Mouse (Mus musculus): ENCODE measurements around the gene Ttc8.

Ttc8 gene

DNA sequence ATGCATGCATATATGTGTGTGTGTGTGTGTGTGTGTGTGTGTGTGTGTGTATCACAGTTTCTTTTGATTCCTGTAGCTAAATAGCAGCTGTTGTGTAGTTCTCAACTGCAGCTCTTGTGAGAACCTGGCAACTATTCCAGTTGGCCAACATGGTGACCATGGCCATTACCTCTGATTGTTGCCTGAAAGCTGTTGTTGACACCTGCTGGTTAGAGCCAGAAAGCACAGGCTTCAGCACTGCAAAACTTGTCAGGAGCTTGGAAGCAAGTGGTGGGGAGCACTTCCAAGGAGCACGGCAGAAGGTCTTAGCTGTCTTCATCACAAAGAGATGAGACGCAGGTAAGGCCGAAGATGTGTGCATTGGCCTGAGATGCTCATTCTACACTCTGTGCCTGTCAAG lies 51.9 kb downstream of the Ttc8 start:
- DNase-seq (ENCODE audit: low read depth, low spot score) = no peak

DNA sequence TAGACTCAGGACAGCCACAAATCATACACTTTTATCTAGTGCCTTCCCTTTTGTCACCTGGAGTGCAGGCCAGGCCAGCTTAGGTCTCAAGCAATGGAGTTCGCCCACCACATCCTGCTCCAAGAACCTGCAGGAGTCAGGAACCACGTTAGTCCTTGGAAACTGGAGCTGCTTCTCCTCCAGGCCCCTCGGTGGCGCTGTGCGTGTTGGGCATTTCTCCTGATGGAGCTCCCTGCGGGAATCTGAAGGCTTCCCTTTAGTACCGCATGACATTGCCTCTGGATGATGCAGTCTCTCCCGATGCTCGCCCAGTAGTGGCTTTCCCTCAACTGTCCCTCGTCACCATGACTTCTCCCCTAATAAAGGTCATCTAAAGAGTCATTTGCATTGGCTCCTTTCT lies 53.1 kb downstream of the Ttc8 start:
- no peak for DNase-seq (ENCODE audit: low read depth, low spot score)

DNA sequence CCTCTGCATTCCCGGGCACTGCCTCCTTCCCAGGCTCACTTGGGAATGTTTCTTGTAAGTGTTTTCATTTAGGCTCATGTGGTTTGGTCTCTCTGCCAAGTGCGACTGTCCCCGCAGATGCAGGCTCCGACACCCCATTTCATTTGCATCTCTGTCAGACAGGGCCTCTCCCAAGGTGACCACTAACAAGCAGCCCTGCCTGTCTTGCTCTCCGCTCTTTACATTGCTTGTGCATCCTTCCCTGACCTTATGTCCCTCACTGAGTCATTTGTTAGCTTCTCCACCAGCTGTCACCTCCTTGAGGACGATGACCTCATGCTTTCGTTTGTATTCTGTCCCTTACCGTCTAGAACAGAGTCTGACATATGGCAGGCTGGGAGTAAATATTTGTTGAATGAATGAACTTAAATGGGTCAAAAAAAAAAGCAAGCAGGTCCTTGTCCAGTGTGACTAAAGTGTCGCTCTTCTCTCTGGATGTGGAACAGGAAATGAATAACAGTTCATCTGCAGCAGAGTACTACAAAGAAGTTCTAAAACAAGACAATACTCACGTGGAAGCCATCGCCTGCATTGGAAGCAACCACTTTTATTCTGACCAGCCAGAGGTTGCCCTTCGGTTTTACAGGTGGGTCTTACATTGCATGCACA lies 53.9 kb downstream of the Ttc8 start:
- DNase-seq (ENCODE audit: low read depth, low spot score) = no peak

DNA sequence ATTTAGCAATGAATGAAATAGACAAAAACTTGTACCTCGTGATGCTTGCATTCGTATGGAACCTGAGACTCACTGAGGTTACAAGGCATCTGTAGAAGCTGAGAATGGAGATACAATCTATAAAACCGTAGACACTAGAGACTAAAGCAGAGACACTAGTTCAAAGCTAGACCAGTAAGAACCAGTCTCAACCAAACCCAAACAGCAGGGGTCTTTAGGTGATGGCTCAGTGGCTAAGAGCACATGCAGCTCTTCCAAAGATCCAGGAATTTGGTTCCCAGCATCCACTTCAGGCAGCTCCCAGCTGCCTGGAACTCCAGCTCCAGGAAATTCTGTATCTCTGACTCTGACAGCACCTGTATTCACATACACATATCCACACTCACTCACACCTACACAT lies 60.7 kb downstream of the Ttc8 start:
- no peak for DNase-seq (ENCODE audit: low read depth, low spot score)

DNA sequence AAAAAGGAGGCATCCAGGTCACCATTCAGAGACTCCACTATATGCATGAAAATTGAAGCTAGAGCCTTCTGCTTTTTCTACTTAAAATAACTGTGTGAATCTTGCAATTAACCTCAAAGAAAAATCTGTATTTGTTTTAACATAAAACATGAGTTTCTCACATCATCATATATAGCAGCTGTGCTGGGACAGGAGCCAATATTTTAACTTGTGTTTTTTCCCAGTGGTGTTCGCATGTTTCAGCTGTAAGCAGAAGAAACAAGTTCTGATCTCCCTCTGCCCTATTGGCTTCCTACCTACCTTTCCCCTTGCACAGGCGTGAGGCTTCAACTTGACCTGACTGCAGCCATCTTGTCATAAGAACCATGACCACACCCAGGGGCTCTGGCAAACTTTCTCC lies 64.4 kb downstream of the Ttc8 start:
- DNase-seq (ENCODE audit: low read depth, low spot score) = no peak

DNA sequence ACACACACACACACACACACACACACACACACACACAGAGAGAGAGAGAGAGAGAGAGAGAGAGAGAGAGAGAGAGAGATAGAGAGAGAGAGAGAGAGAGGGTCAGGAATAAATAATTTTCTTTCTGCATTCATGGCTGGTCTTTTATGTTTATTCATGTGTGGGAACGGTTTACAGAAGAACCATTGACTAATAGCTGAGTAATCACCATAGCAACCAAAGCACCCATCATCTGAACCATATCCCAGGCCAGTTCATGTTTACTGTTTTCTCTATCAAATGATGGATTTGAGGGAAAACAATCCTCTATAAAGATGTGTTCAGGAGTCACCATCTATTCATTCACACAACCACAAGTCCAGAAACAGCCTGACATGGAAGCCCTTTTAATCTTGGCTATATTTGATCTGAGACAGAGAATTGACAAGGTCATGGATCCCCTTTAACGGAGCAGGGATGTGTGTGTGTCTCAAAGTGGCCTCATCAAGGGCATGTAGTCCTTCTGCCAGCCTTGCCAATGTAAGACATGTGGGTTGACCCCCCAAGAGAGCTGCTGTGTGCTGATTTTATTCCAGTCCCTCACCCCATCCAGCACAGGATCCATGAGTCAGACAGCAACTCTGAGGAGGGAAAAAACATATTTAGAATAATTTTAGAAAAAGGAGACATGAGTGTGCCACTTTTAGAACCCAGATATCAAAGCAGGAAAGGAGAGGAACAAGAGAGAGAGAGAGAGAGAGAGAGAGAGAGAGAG lies 70.9 kb downstream of the Ttc8 start:
- DNase-seq (ENCODE audit: low read depth, low spot score) = no peak

DNA sequence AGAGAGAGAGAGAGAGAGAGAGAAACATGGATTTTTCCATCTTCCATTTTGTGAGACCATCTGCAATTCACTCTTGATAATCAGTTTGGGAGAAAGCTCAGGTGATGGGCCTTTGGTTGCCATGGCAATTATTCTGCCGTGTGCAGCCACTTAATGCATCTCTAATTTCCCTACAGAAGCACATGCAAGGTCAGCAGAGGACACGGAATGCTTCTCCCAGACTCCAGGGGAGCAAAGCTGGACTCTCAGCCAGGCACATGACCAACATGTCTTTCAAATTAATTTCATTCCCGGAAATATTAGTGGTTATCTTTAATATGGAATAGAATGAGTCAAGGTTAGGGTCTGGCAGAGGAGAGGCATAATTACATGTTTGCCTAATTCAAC lies 71.4 kb downstream of the Ttc8 start:
- no peak for DNase-seq (ENCODE audit: low read depth, low spot score)

DNA sequence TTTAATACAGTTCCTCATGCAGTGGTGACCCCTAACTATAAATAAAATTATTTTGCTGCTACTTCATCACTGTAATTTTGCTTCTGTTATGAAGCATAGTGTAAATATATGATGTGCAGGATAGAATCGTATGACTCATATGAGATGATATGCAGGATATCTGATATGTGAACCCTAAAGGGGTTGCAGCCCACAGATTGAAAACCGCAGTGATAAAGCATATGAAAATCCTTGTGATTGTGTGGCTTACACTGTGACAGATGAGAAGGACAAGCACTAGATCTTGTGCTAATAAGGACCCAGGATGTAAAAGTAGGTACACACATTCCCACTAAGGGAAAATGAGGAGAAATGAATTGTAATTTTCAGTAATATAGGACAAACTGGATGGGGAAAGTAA lies 73.4 kb downstream of the Ttc8 start:
- DNase-seq (ENCODE audit: low read depth, low spot score) = no peak

DNA sequence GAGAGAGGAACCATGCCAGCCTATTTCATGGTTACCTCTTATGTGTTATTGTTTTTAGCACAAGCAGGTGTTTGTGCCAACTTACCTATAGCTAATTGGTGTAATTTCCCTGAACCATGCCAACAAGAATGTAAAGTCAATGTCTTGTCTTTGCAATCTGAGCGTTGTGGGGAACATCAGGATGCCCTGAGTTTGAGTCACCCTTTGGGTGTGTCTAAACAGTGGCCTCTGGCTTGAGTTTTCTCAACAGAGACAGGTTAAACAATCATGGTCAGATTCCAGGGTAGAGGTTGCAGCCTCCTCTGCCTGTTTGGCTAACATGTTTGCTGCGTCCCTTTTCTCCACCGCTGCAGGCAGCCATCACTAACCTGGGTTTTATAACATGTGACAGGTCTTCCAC lies 74.0 kb downstream of the Ttc8 start:
- no peak for DNase-seq (ENCODE audit: low read depth, low spot score)

DNA sequence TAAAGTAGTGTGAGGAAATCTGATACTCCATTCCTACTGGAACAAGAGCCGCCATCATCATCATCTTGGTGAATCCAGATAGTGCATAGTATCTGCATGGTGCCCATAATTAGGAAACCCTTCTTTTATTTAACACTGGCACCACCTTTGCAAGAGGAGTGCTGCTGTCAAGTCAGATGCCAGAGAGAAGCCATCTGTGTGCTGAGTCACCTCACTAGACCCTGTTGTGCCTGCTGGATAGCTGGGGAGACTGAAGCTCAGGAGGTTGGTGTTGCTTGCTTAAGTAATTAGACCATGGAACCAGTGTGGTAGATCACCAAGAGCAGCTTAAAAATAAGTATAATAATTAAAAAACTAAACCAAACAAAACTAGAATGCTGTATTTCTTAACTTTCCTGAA lies 75.5 kb downstream of the Ttc8 start:
- no peak for DNase-seq (ENCODE audit: low read depth, low spot score)

DNA sequence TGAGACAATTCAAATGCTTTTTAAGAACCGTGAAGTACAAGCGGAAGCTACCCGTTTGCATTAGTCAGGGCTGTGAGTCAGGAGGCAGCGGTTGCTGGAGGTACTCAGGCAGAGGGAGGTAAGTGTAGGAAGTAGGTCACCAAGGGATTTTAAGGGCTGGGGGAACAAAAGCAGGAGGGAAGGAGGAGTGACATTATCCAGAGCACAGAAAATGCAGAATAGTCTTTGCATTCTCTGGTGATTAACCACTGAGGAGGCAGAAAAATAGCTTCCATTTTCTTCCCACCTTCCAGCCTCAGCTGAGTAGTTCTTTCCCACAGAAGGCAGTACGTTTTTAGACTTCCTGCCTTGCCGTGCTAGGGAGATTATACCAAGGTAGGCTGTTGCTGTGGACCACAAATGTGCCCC lies 76.2 kb downstream of the Ttc8 start:
- DNase-seq (ENCODE audit: low read depth, low spot score) = peak; percentile 29

DNA sequence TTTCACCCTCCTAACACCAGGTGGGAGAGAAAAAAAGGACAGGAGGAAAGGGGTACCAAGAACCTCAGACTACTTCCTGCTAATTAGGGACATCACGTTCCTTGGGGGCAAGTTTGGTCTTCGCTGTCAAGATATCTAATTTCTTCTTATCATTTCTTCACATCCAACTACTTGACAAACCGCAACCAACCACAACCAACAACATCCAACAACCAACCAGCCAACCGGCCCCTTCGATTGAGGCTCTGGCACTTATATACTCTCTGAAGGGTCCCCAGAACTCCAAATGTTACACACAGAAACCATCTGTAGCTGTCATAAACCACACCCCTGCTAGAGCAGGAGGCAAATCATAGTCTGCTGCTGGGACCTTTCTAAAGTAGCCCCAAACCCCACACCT lies 76.7 kb downstream of the Ttc8 start:
- no peak for DNase-seq (ENCODE audit: low read depth, low spot score)

DNA sequence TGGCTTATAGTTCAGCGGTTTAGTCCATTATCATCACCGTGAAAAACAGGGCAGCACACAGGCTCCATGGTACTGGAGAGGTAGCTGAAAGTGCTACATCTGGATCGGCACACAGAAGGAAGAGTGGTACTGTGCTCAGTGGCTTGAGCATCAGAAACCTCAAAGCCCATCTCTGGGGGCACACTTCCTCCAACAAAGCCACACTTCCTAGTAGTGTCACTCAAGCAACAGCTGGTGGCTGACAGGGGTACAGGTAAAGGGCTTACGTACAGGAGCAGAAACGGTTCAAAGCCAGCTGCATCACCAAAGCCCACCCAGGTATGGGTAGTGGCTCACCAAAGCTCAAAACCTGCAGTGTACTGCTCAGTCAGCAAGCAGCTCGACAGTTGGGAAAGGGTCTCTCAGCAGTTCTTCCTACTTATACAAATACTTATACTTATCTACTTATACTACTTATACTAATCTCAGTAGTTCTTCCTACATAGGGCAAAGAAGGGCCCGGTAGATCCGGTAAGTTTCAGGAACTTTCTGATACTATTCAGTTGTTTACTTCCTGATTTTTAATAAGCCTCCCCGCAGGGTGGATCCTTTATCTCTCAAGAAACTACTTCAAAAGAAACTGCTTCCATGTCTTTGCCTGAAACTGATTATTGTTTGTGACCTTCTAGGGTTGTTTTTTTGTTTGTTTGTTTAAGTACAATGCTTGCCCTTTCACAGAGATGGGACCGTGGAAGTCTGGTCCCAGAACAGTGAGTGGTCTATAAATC lies 78.5 kb downstream of the Ttc8 start:
- no peak for DNase-seq (ENCODE audit: low read depth, low spot score)

DNA sequence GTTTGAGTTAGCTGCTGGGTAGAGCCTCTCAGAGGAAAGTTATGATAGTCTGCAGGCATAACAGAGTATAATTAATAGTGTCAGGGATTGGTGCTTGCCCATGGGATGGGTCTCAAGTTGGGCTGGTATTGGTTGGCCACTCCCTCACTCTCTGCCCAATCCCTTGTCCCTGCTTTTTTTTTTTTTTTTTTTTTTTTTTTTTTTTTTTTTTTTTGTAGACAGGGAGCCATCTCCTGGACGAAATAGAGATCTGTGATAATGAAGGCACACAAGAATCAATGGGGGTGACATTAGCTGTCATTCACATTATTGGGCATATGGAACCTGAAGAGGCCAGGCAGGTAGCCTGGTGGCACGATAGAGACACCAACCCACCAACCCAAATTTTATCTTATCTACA lies 79.9 kb downstream of the Ttc8 start:
- no peak for DNase-seq (ENCODE audit: low read depth, low spot score)

DNA sequence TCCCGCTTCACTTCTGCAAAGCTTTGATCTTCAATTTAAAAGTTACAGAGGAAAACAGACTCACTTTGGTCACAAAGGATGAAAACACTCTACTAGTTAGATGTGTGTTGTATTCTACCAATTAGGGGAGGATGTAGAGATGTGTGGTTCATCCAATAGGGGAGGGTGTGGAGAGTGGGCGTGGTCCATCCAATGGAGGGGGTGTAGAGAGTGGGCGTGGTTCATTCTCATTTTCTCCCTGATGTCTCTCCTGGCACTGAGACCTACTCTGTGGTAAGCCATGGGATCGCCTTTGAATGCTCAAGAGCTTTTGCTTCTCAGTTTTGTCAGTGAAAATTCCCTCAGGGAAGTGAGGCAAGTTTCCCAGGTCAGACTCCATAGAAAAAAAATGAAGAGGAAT lies 82.7 kb downstream of the Ttc8 start:
- DNase-seq (ENCODE audit: low read depth, low spot score) = no peak

DNA sequence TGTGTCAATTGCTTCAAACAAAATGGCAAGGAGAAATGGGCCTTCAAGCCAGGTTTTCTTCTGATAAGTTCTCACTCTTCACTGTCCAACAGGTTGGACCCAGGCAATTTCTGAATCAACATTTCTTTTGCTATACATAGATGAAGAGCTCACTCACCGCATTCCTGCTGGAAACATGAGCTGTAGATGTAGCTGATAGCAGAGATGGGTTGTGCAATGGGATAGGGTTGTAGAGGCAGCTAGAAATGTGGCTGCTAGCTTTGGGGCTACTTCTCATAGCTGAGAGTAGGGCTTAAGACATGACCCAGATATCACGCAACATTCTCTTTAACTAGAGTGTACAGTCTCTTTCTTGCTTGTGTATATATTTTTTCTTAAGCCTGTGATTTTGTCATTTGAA lies 84.4 kb downstream of the Ttc8 start:
- no peak for DNase-seq (ENCODE audit: low read depth, low spot score)

DNA sequence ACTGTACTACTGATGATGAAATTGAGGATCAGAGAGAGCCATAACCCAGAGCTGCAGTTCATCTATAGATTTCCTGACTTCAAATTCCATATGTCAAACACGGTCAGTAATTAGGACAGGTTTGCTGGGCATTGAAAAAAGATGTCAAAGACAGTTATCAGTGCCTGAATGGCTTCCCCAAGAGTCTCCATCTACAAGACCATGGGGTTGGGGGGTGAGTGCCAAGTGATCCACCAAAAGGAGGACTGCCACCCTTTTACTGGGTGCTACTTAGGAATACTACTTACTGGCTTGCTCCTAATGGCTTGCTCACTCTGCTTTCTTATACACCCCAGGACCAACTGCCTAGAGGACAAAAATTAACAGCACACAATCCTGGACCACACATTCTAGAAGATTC lies 88.4 kb downstream of the Ttc8 start:
- DNase-seq (ENCODE audit: low read depth, low spot score) = no peak

DNA sequence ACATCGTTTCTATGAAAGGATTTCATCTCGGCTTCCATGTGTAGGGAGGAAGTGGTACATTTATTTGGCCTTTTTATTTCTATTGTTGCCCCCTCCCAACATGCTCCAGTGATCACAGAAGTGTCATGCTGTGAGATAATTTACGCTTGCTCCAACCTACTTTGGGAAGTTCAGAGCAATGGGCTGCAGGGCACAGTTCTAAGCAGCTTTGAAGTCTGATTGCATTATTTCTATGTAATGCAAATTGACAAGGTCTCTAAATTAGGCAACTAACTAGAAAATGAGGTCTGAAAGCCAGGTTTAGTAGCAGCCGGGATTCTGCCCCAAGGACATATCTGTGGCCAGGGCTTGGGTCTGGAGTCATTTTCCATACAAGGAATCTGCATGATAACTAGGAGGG lies 89.1 kb downstream of the Ttc8 start:
- DNase-seq (ENCODE audit: low read depth, low spot score) = no peak

DNA sequence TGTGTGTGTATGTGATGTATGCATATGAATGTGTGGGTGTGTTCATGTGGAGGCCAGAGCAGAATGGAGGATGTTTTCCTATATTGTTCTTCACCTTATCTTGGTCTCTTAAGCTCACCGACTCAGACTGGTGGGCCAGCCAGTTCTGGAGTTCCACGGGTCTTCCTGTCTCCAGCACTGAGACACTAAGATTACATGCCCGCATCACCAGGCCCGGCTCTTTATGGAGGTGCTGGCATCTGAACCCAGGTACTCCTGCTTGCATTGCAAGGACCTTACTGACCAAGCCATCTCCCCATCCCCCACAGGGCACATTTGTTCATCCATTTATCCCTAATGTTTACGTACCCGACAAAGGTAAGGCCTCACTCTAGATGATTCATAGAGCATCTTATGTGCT lies 89.7 kb downstream of the Ttc8 start:
- DNase-seq (ENCODE audit: low read depth, low spot score) = no peak

DNA sequence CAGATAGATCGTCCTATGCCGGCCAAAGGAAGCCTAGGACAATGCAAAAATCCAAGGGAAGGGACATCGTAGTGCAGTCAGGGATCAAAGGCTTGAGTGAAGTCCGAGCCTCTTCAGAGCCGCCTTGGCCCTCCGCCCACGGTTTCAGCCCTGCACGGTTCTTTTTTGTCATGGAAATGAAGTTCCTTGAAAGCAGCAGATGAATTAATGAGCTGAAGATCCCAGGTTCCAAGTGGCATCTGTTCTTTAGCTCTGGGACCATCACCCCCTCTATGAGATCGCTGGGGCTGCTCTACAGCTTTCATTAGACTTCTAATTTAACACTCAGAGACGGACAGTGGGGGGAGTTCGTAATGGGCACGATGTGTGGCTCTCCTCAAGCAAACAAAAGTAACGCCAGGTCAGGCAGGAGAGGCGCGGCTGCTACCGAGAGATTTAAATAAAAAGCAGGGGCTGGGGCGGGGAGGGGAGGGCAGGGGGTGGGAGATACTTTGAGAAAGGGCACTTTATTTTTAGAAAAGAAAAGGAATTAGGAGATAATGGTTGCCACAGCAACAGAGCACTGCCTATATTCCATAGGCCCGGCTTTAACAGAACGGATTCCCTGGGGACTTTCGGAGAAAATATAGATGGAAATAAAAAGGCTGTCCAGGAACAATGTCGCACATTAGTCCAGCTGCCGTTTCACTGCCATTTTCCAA lies 90.9 kb downstream of the Ttc8 start:
- no peak for DNase-seq (ENCODE audit: low read depth, low spot score)

DNA sequence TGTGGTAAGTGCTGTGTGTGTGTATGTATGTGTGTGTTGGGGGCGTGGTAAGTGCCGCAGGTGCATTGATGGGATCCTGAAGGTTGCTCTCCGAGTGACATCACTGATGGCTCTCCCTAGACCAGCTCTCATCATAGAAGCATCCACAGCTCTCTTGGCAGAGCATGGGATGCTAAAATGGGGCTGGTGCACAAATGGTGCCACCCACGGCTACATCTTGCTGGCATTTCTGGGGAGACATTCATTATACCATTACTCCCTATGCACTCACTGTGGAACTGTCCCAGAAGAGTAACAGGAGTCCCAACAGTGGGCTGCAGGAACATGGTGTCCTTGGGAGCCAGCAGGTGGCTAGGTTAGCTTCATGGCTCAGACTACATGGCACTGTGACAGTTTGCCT lies 95.5 kb downstream of the Ttc8 start:
- no peak for DNase-seq (ENCODE audit: low read depth, low spot score)

DNA sequence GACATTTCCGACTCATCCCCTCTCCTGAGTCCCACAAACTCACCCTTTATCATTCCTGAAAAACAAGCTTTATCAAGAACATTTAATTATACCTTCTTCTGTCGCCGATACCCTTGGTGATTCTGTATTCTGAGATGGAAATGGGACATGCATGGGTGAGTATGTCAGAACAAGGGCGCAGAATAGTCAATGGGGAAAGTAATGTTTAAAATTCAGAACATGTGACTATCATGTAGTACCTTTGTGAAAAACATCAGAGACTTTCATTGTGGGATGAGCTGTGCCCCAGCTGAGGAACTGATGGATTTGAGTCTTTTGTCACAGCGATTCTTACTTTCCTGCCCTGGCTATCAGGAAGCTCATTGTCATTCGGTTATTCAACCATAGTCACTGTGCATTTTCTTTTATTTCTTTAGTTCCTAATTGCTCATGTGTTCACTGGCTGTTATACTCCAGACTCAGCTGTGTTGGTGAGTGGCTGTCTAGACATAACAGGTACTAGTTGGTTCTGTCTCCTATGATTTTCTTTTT lies 104.1 kb downstream of the Ttc8 start:
- DNase-seq (ENCODE audit: low read depth, low spot score) = no peak

Measured in retina, postnatal 7 days (tissue).